Mouse (Mus musculus) lung, adult 2 months (tissue): ENCODE measurements at regions not wholly inside any gene's neighbourhood (a gene's known extent, or its start where the extent isn't known, plus 50 kb on each side); places are given as distances from the start of the nearest gene placed in this dataset.

Experiments
- CTCF ChIP-seq: fragments of 200-500 bp; IDR thresholded peaks from 2 replicates; pipeline ENCODE4 v1.5.1; 2011; ENCODE audit warnings: mild to moderate bottlenecking, low read length, control low read depth; ENCODE audit not compliant: insufficient read depth
- POLR2A ChIP-seq: fragments of 200-500 bp; IDR thresholded peaks from 2 replicates; pipeline ENCODE4 v1.6.1; 2011; ENCODE audit warnings: low read depth, mild to moderate bottlenecking, control low read depth, low read length, borderline replicate concordance; ENCODE audit errors: extremely low read depth

- no peak for TF ChIP-seq CTCF
- TF ChIP-seq POLR2A: no peak
Measured at GRCm38 (mm10) chr10:99466695-99467094, 203.7 kb downstream of the Dusp6 start.
